In the genomic region with DNA sequence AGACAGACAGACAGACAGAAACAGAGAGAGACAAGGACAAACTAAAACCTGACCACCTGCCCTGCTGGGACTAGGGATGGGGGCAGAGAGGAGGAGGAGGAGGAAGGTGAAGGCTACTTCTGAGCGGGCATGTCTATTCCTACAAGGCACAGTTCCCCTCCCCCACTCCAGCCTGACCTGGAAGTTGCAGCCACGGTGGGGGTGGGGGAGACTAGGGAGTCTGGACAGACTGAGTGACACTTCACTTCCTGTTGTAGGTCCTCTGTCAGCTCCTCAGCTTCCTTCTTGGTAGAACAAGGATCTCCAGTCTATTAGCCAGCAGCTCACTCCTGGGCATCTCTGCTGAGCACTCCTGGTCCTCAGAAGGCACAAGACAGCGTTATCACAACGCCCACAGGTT, we compare ENCODE assay signal across 9 mouse cellular contexts. TPM values are rescaled to one million over a fixed set of nuclear protein-coding genes. Genes with fewer than 3 reads are reported as not detected.
DNase-seq lines count a peak whose midpoint lies in the region; ATAC-seq and TF ChIP-seq lines count a peak whose summit lies in the region.
"Had no signal": no experiment of that assay in that cellular context is flagged by ENCODE, and none has a peak within 500 bp of the region (broad histone marks: within the 10 kb centered on the region; RNA-seq: fewer than 3 reads in every experiment).

No protein-coding gene starts in this region.

- peak overlapping the region; percentile 62 for H3K27ac ChIP-seq in heart, adult 2 months
- peak overlapping the region; percentile 77 for H3K27ac ChIP-seq in kidney, embryonic 14.5 days (ENCODE audit: low read depth, low read length)
- no peak overlapping the region for H3K27ac ChIP-seq in midbrain, embryonic 15.5 days
- H3K27ac ChIP-seq in midbrain, embryonic 11.5 days (ENCODE audit: low read depth, low read length) = no peak overlapping the region
- H3K27ac ChIP-seq: liver, embryonic 14.5 days had no signal

- no peaks in the 10 kb centered on the region for H3K27me3 ChIP-seq in heart, adult 2 months (ENCODE audit: control insufficient read depth, insufficient read depth, low read length)
- no peaks in the 10 kb centered on the region for H3K27me3 ChIP-seq in kidney, embryonic 14.5 days (ENCODE audit: control insufficient read depth, insufficient read depth, low read length)
- no peaks in the 10 kb centered on the region for H3K27me3 ChIP-seq in midbrain, embryonic 15.5 days (replicated peaks)
- H3K27me3 ChIP-seq in midbrain, embryonic 11.5 days (ENCODE audit: control insufficient read depth, insufficient read depth, low read length) = no peaks in the 10 kb centered on the region

- peaks cover 54% of the 10 kb centered on the region for H3K4me1 ChIP-seq in heart, adult 2 months (ENCODE audit: control insufficient read depth, insufficient read depth, low read length)
- peaks cover 69% of the 10 kb centered on the region for H3K4me1 ChIP-seq in kidney, embryonic 14.5 days (ENCODE audit: control insufficient read depth, insufficient read depth, low read length)
- no peaks in the 10 kb centered on the region for H3K4me1 ChIP-seq in midbrain, embryonic 15.5 days
- H3K4me1 ChIP-seq in midbrain, embryonic 11.5 days (ENCODE audit: control insufficient read depth, insufficient read depth, low read length) = no peaks in the 10 kb centered on the region

- peaks cover 5% of the 10 kb centered on the region for H3K79me2 ChIP-seq in heart, adult 2 months (replicated peaks; ENCODE audit: control insufficient read depth, insufficient read depth, low read length)

- 26% methylated on average over 4 of the region's 4 CpGs for WGBS in heart, adult 2 months
- 22% methylated on average over 4 of the region's 4 CpGs for WGBS in kidney, embryonic 14.5 days
- 64% methylated on average over 4 of the region's 4 CpGs for WGBS in midbrain, embryonic 15.5 days
- 68% methylated on average over 4 of the region's 4 CpGs for WGBS in midbrain, embryonic 11.5 days

- no peak overlapping the region for H3K4me3 ChIP-seq in heart, adult 2 months
- H3K4me3 ChIP-seq in kidney, embryonic 14.5 days (ENCODE audit: low read length) = no peak overlapping the region
- H3K4me3 ChIP-seq in midbrain, embryonic 15.5 days = no peak overlapping the region
- no peak overlapping the region for H3K4me3 ChIP-seq in midbrain, embryonic 11.5 days (ENCODE audit: low read depth, low read length)

- H3K36me3 ChIP-seq in heart, adult 2 months (ENCODE audit: control insufficient read depth, insufficient read depth, low read length) = peaks cover 14% of the 10 kb centered on the region
- H3K36me3 ChIP-seq in kidney, embryonic 14.5 days (ENCODE audit: control insufficient read depth, insufficient read depth, low read length) = no peaks in the 10 kb centered on the region
- no peaks in the 10 kb centered on the region for H3K36me3 ChIP-seq in midbrain, embryonic 15.5 days (replicated peaks)
- H3K36me3 ChIP-seq in midbrain, embryonic 11.5 days (ENCODE audit: control insufficient read depth, insufficient read depth, low read length) = no peaks in the 10 kb centered on the region

- peak; percentile 32; the same call in 1 of the 2 replicates for TF ChIP-seq POLR2A in heart, adult 2 months (IDR thresholded peaks at IDR 0.05; ENCODE audit: insufficient read depth, low read depth, low read length)

- H3K9ac ChIP-seq in heart, adult 2 months (ENCODE audit: low read depth, low read length) = no peak overlapping the region
- H3K9ac ChIP-seq in kidney, embryonic 14.5 days (ENCODE audit: low read depth, low read length) = no peak overlapping the region
- no peak overlapping the region for H3K9ac ChIP-seq in midbrain, embryonic 15.5 days
- no peak overlapping the region for H3K9ac ChIP-seq in midbrain, embryonic 11.5 days (ENCODE audit: low read length)
- H3K9ac ChIP-seq: liver, embryonic 14.5 days had no signal

- TF ChIP-seq CTCF in heart, adult 2 months (IDR thresholded peaks at IDR 0.05) = no peak

- ATAC-seq in kidney, embryonic 14.5 days (ENCODE audit: low FRiP score, low TSS enrichment) = no peak
- ATAC-seq in midbrain, embryonic 15.5 days (replicated peaks) = no peak
- ATAC-seq in midbrain, embryonic 11.5 days (ENCODE audit: low FRiP score) = no peak

- H3K9me3 ChIP-seq in kidney, embryonic 14.5 days (ENCODE audit: control insufficient read depth, low read length) = no peaks in the 10 kb centered on the region
- peaks cover 3% of the 10 kb centered on the region; the same call in 1 of the 2 replicates for H3K9me3 ChIP-seq in midbrain, embryonic 15.5 days
- H3K9me3 ChIP-seq in midbrain, embryonic 11.5 days (ENCODE audit: control insufficient read depth, low read length) = no peaks in the 10 kb centered on the region

- peak overlapping the region; percentile 8; the same call in 1 of the 2 replicates for H3K4me2 ChIP-seq in kidney, embryonic 14.5 days (replicated peaks; ENCODE audit: low read depth, low read length)
- no peak overlapping the region for H3K4me2 ChIP-seq in midbrain, embryonic 15.5 days
- H3K4me2 ChIP-seq in midbrain, embryonic 11.5 days = no peak overlapping the region

- DNase-seq in heart, adult 2 months = peak; percentile 62 to 64
- no peak for DNase-seq in heart, postnatal 25 days (ENCODE audit: low spot score)
- DNase-seq in adrenal gland, postnatal 14 days = peak; percentile 68
- peak; percentile 74 for DNase-seq in lung, postnatal 14 days
- no peak for DNase-seq in thymus, postnatal 25 days
- DNase-seq in midbrain, embryonic 11.5 days (ENCODE audit: low spot score, missing footprints) = no peak

- intact Hi-C loops in heart, adult 2 months (cut with DNase I) = no loop called here
- intact Hi-C loops in heart, postnatal 25 days (cut with DNase I) = no loop called here

- TF ChIP-seq EP300 in heart, adult 2 months (IDR thresholded peaks at IDR 0.05; ENCODE audit: insufficient read depth, low read depth, low read length) = 0 out of 2 replicates have a peak, but pooled peaks have one; percentile 56

RNA-seq across cellular contexts. Expression of a gene that starts 9.3 kb away (rescaled TPM):
- total RNA-seq in heart, adult 2 months (2021) = 10 to 100 TPM; 15.3 to 17.6 TPM
- 17.7 and 20.4 TPM in 2 replicates for polyA plus RNA-seq in heart, adult 2 months (2012; rRNA removed)
- total RNA-seq in heart, postnatal 25 days (2021) = 10 to 100 TPM; 16.1 to 21.9 TPM
- 41.8 and 44.5 TPM in 2 replicates for total RNA-seq in adrenal gland, postnatal 14 days (2021)
- 14.9 and 25.5 TPM in 2 replicates for polyA plus RNA-seq in kidney, embryonic 14.5 days (2014; fragmentation: Nextera tagmentation; extraction: Ambion mirVana)
- polyA plus RNA-seq in midbrain, embryonic 15.5 days (2015; fragmentation: Nextera tagmentation; extraction: Ambion mirVana) = 22.5 and 23.7 TPM in 2 replicates
- 15.3 and 17.3 TPM in 2 replicates for polyA plus RNA-seq in midbrain, embryonic 11.5 days (2014; fragmentation: Nextera tagmentation; extraction: Ambion mirVana)

RNA-seq across cellular contexts. Expression of a gene that starts 43.7 kb away (rescaled TPM):
- total RNA-seq in heart, adult 2 months (2021) = under 1 TPM in 1 of 2 experiments, not detected in 1; 0.10 TPM
- polyA plus RNA-seq in heart, adult 2 months (2012; rRNA removed) = 0.04 and 0.38 TPM in 2 replicates
- under 1 TPM in 1 of 2 experiments, not detected in 1; 0.10 TPM for total RNA-seq in heart, postnatal 25 days (2021)
- total RNA-seq in adrenal gland, postnatal 14 days (2021) = not detected in 2 replicates
- 0.30 and 0.44 TPM in 2 replicates for polyA plus RNA-seq in kidney, embryonic 14.5 days (2014; fragmentation: Nextera tagmentation; extraction: Ambion mirVana)
- 0.10 and 0.28 TPM in 2 replicates for polyA plus RNA-seq in midbrain, embryonic 15.5 days (2015; fragmentation: Nextera tagmentation; extraction: Ambion mirVana)
- polyA plus RNA-seq in midbrain, embryonic 11.5 days (2014; fragmentation: Nextera tagmentation; extraction: Ambion mirVana) = 0.10 TPM in 1 of 2 replicates, not detected in the other

Comparison
In these comparisons a context has a peak if more than half of its experiments do, and no peak if none do; other contexts are left out.
1. DNase-seq: peak in heart, adult 2 months (2 of 2), adrenal gland, postnatal 14 days (single experiment) and lung, postnatal 14 days (single experiment); none in heart, postnatal 25 days (single experiment), thymus, postnatal 25 days (single experiment) and midbrain, embryonic 11.5 days (single experiment).
2. H3K27ac ChIP-seq: peak in heart, adult 2 months (single experiment) and kidney, embryonic 14.5 days (single experiment); none in midbrain, embryonic 15.5 days (single experiment) and midbrain, embryonic 11.5 days (single experiment).